Mouse (Mus musculus): ENCODE data around the gene Aacs.

DNA sequence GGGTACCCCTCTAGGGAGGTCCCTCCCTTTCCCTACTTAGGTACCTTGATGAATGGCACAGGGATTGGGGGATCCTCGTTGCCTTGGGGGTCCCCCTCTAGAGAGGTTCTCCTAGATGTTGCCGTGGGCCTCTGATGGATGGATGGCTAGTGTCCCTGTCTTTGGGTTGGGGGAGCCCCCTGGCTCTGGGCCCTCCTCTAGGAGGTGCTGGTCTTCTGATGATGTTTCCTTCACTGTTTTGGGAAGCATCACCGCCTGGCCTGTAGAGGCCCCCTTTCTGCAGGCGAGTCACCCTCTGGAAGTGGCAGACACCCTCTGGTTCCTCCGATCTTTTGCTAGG, 642 bp downstream of the Aacs start:
- TF ChIP-seq SIN3A (IDR thresholded peaks at IDR 0.05; ENCODE audit: low read length), result no peak
- no peak for TF ChIP-seq ZNF384 (IDR thresholded peaks at IDR 0.05; ENCODE audit: low read depth, low read length)
- no peak for TF ChIP-seq TBP (IDR thresholded peaks at IDR 0.05; ENCODE audit: low read depth, low read length)
- no peak for TF ChIP-seq MYB (IDR thresholded peaks at IDR 0.05; ENCODE audit: low read depth, low read length)
- no peak for TF ChIP-seq ETS1 (IDR thresholded peaks at IDR 0.05; ENCODE audit: low read depth, low read length)
- no peak for TF ChIP-seq SMC3 (IDR thresholded peaks at IDR 0.05; ENCODE audit: low read depth, low read length)
- TF ChIP-seq POLR2AphosphoS2 (IDR thresholded peaks at IDR 0.05; ENCODE audit: low read length), result no peak
- TF ChIP-seq ELF1 (IDR thresholded peaks at IDR 0.05; ENCODE audit: low read depth, low read length), result no peak
- TF ChIP-seq USF2 (IDR thresholded peaks at IDR 0.05; ENCODE audit: borderline replicate concordance in 1 of 2, insufficient read depth in 1 of 2, low read depth in 1 of 2, low read length in 2 of 2), result no peak
- TF ChIP-seq JUND (IDR thresholded peaks at IDR 0.05; ENCODE audit: low read depth, low read length), result no peak
- peak in 2 of 3 experiments; percentile 6 to 26; a peak in 2 of 6 replicates for TF ChIP-seq CTCF (IDR thresholded peaks at IDR 0.05 in 2 of 3, conservative IDR thresholded peaks at IDR 0.05 in 1 of 3; ENCODE audit: control insufficient read depth in 1 of 3, insufficient read depth in 1 of 3, low read depth in 2 of 3, low read length in 3 of 3, poor library complexity in 1 of 3, severe bottlenecking in 1 of 3)
